Mouse (Mus musculus) layer of hippocampus, postnatal 10 days (tissue): ENCODE measurements around the gene Nkx2-1. TPM values are rescaled to one million over a fixed set of nuclear protein-coding genes. Genes with fewer than 3 reads are reported as not detected.

Experiments used
- DNase-seq, 2 experiments: peaks; one replicate each; pipeline ENCODE4 v3.0.0; 2021; ENCODE audit warnings: low spot score in 2 of 2
- total RNA-seq, 2 experiments: library from RNA; stranded (reverse); gene quantifications; 2 replicates each; pipeline ENCODE4 v1.2.3; 2021

The Nkx2-1 gene
- total RNA-seq, 2 experiments from 2014 or later, result 0.67 to 1.1 TPM

DNA sequence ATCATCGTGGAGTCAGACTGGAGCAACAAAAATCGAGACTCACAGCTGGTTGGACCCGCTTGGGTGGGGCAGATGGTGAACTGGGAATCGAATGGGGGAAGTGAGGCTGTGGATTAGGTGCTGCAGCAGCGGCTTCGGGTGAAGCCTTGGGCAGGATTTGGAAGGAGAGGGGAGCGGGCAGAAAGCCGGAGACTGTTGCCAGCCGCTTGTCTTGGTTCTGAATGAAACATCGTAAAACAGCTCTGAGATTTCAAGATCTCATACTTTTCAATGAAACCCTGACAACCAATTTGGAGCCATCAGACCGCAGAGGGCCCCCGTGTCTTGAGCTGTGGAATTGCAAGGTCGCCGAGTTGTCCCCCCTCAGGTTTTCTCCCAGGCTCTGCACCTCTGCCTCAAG lies 12.5 kb downstream of the Nkx2-1 start:
- DNase-seq, result no peak

DNA sequence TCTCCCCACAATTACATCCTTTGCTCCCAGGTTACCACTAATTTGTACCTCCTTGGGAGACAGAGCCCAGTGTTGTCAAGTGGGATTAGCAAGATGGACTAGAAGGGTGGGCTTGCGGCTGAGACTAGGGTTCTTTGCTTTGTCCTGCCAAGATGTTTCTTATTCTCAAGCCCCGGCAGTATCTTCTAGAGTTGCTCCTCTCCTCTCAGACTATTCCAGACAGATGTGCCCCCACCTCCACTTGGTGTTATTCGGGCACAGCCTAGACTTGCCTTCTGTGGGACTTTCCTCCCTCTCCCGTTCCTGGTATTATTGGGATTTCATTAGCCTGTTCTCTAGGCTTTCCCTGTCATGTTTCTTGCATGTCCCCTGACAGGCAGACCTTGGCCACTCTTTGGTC lies 14.5 kb downstream of the Nkx2-1 start:
- DNase-seq, result no peak

DNA sequence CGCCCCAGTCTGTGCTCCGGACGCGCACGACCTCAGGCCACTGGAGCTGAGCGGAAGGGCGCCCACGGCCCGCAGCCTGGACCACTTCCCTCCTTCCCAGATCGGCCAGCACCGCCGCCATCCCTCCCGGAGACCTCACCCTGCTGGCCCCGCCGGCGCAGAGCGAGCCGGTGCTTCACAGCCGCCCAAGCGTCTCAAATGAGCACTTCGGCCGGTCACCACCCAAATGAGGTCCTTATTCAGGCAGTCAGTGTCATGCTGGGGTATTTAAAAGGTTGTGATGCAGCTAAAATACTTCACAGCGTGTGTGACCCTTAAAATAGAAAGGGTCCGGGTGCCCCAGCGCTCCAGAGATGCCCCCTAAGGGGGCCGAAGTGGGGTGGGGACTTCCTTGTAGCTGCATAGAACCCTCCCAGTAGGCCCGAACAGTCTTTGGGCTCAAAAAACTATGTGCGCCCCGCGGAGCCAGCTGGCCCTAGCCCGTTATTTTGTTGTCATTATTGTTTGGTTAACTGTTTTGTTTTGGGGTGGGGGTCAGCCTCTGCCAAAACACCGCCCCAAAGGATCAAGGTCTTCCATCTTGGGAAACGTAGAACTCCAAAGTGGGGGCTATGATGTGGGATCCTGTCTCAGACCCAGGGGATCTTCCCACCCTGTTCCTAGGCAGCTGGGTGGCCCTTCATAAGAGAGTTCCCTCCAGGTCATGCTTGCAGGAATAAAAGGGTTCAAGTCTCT lies 15.4 kb downstream of the Nkx2-1 start:
- no peak for DNase-seq

DNA sequence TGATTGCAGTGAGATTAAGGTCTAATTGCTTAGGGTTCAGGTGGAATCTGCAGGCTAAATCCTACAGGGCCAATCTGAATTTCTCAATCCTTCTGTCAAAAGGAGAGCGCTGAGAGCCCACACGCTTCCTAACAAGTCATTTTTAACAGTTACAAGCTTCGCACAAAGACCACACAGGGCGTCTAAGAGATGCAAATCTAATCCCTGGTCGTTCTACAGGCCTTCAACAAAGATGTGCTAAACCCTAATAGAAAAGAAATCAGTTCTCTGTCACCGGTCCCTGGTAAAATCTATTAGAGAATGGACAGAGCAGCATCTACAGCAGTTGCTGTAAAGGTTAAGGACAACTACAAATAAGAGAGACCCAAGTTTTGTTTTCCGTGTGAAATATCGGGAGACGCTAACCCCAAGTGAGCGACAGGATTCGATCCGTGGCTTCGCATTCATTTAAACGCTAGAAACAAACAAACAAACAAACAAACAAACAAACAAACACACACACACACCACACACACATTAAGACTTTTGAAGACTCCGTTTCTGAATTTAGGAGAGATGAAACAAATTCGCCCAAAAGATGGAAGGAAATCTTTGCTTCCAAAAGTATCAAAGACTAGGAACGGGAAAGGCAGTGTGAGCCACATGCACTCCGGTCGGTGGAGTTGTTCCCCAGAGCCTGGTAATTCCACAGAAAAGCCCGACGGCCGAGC lies 16.2 kb downstream of the Nkx2-1 start:
- no peak for DNase-seq

DNA sequence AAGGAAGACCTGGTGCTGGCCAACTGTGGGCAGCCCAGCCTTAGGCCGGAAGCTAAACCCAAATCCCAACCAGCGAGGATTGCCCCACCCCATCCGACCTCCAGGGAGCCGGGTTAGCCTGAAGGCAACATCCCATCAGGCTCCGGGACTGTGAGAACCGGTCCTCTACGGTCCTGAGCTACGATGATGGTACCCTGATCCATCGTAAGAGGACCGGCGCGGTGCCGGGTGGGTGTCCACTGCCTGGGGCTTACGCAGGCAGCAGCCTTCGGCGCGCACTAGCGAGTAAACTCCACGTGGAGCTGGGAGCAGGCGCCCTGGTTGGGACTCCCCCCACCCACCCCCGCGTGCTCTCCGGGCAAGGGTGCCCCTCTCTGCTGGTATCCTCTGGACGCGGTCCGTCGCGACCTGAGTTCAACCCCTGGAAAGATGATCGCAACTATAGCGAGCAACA lies 16.9 kb downstream of the Nkx2-1 start:
- DNase-seq, result no peak

DNA sequence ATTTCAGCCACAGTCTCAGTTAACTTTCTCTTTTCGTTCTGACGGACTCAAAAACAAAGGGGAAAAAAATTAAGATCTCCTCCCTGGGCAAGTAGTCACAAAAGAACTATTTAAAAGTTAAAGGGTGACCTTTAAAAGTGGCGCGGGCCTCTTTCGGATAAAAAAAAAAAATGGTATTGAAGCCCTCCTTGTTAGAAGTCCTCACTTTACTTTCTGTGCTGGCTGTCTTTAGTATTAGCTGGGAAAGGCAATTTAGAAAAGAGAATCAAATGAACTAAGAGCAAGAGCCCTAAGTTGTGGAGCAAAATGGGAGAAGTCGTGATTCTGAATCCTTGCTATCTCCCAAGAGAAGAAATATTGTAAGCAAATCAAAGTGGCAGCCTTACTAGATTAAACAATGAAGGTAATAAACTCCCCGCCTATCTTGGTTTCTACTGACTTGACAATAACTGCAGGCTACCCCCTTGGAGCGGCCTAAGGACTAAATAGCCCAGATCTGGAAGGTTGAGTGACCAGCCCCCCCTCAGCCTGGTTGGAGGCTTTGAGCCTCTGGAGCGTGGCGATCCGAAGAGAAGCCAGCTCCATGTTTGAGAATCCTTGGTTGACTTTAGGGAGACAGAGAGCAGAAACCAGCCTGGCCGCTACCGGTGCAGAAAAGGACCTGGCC lies 17.5 kb downstream of the Nkx2-1 start:
- no peak for DNase-seq

DNA sequence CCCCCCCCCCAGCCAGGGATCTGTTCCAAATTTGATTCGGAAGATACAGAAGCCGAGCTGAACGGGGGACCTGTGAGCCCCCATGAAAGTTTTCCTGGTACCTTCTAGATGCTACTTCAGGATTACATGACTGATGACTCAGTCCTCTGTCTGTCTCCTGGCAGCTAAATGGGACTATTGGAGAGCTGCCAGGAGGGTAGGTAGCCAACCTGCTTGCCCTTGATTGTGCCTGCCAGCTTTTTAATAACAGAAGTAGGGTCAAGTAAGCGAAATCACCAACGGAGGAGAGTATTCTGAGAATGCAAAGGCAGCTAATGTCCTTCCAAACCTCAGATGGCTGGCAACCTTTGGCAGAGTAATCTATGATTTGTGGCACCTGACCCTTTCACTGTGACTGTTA lies 18.5 kb downstream of the Nkx2-1 start:
- no peak for DNase-seq

DNA sequence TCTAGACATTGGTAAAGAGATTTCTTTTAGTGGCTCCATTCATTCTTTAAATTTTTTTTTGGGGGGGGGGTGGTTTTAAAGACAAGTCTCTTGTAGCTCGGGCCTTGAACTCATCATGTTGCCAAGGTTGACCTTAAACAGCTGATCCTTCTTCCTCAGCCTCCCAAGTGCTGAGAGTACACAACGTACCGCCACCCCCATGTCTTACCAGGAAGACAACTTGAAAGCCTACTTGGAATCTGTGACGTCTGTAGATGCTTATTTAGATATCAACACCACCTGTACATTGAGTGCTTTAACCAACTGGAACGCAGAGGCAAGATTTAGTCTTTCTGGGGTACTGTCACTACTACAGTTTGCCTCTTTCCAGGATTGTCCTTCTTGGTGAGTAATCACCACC lies 21.9 kb downstream of the Nkx2-1 start:
- no peak for DNase-seq

DNA sequence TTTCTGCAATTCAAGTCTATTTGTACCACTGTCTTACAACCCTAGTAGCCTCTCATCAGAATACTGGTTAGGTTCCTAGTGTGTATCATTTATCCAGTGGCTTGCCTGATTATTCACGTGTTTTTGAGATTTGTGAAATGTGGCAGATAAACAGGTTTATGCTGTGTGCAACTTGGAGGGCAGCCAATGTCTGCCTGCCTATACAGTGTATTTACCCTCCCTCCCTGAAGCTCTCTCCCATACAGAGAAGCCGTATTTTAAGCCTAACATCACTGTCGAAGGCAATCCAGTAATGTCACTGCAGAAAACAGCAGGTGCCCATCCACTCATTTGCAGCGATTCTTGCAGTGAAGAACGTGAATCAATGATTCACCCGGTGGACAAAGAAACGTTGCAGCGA lies 28.3 kb downstream of the Nkx2-1 start:
- no peak for DNase-seq

DNA sequence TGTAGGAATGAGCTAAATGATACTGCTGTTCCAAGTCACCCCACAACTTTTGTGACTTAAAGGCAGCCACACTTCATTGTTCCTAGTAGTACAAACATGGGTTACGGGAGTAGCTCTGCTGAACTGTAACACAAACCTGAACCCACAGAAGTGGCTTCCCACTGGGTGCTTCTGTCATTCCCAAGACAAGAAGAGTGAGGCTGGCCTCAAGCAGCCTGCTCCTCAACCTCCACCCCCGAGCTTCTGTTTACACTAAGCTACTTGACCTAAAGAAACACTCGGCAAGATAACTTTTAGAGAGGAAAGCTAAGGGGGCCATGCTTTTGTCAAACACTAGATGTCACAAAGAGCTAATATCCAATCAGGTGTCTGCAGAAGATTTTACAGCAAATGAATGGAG lies 49.7 kb downstream of the Nkx2-1 start:
- no peak for DNase-seq

DNA sequence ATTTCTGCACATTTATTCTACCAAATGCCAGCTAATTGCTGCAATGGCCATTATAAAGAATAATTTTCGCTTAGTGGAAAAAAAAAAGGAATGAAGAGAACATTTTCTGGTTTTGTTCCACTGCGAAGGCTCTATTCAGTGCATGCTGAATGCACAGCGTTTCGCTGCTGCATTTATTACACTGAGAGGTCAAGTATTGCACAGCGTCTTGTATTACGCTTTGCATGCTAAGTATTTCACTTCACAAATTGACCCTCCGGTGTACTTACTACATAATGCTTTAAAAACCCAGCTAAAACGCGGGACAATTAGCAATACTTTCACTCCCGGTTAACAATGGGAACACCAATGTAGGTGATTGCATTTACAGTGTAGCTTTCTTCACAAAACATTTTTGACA lies 54.1 kb downstream of the Nkx2-1 start:
- DNase-seq, result no peak

Other genes with a start within 250 kb of the Nkx2-1 start
- gene Mbip, start 191.0 kb downstream of the Nkx2-1 start, total RNA-seq, result 10 to 100 TPM; 19.4 to 21.3 TPM
- not detected for gene Nkx2-9, start 76.4 kb upstream of the Nkx2-1 start, total RNA-seq
- not detected for gene Pax9, start 154.9 kb upstream of the Nkx2-1 start, total RNA-seq